Mouse (Mus musculus): ENCODE results near the gene Trabd. TPM values are rescaled to one million over a fixed set of nuclear protein-coding genes. Genes with fewer than 3 reads are reported as not detected.

Gene Trabd
- 10 to 100 TPM; 43.9 to 51.4 (median 45.4) TPM for total RNA-seq (2022)

DNA sequence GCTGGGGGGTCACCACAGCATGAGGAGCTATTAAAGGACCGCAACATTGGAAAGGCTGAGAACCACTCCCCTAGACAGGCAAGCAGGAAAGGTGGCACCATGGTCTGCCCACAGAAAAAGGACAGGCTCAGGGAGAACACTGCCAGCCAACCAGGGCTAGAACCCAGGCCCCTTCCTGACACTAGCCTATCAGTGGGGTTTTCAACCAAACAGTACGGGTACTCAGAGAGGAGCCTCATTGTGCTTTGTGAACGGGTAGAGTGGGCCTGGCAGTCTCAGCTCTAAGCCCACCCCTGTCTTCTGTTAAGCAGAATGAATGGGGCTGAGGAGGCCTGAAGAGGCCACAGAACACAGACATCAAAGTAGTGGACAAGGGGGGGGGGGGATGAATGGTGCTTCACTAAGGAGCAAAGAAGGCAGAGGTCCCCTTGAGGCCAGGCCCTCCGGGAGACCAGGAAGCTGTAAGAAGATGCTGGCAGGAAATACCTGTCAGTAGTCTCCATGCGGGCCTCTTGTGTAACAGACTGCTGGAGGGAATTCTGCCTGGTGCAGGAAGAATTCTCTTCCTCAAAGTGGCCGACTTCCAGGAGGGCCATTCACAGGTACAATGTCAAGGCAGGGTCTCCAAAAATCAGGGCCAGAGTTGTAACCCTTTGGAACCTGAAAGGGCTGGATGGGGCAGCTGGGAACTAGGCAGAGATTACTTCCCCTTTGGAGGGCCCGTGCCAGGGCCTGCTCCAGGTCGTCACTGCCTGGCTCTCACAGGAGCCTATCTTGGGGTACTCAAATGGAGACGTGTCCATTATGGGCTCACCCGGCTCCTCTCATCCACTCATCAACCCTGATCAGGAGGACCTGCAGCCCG lies at the start of gene Trabd:
Gene Trabd (plus strand): TSS at position 512 of the 865 bp plus-strand sequence.
- DNase-seq (ENCODE audit: low spot score): no peak

DNA sequence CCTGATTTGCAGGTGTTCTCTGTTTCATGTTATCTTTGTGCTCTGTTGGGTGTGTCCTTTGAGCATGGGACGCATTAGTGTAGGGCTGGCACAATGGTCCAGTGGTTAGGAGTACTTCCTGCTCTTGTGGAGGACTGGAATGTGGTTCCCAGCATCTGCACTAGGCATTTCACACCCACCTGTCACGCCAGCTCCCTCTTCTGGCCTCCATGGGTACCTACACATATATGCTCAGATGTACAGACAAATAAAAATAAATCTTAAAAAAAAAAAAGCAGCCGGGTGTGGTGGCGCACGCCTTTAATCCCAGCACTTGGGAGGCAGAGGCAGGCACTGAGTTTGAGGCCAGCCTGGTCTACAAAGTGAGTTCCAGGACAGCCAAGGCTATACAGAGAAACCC lies 30.5 kb upstream of the Trabd start:
- no peak for DNase-seq (ENCODE audit: low spot score)

GRCm38 (mm10) chr15:89046356-89046755 lies 28.6 kb upstream of the Trabd start:
- no peak for DNase-seq (ENCODE audit: low spot score)

GRCm38 (mm10) chr15:89054666-89055065 lies 20.3 kb upstream of the Trabd start:
- no peak for DNase-seq (ENCODE audit: low spot score)

- DNase-seq (ENCODE audit: low spot score): no peak
Measured at GRCm38 (mm10) chr15:89058736-89059135, 16.2 kb upstream of the Trabd start.

- no peak for DNase-seq (ENCODE audit: low spot score)
Measured at GRCm38 (mm10) chr15:89059161-89059931, 15.6 kb upstream of the Trabd start, which contains the start of gene Panx2. Gene Panx2, plus strand, starts transcription at chr15:89059734.

DNA sequence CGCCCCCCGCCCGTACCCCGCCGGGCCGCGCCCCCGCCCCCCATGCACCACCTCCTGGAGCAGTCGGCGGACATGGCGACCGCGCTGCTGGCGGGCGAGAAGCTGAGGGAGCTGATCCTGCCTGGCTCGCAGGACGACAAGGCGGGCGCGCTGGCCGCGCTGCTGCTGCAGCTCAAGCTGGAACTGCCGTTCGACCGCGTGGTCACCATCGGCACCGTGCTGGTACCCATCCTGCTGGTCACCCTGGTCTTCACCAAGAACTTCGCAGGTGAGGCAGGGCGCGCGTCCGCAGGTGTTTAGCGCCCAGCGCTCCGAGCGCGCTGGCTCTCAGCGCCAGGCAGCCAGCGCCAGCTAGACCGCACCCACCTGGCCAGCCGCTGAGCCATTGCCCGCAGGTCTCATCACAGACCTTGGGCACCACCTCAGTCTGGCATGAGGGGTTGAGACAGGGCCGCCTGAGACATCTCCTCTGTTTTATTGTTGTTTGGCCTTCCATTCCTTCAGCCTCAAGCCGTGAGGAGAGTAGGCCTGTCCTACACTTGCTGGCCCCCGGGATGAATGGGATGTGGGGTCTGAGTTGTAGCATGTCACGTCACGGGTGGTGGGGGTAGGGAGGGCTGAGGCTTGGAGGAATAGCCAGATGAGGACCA lies 14.8 kb upstream of the Trabd start:
- DNase-seq (ENCODE audit: low spot score): no peak

DNA sequence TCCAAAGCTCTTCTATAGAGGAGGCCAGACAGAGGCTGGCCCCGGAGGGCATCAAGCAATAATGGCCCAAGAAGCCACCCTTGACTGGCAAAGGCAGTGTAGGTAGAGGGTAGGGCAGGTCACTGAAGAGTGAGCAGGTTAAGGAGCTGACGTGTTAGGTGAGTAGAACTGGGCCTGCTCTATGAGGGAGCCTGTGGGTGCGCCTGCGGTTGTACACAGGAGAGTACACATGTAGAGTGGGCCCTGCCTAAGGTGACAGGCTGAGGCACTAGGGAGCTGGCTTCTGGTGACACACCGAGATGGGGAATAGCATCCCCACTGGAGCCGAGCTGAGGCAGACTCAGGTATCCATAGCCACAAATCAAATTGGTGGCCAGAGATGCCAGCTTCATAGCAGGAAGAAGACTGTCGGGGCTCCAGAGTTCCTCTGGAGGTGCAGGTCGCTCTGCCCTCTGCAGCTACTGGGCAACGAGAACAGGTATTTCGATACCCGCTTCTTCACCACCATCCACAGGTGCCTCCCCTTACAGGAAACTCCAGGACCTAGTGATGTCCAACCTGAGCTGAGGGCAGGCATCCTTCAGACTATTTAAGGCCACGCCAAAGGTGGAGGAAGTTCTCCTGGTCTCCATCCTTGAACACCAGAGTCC lies 14.0 kb upstream of the Trabd start:
- no peak for DNase-seq (ENCODE audit: low spot score)

- DNase-seq (ENCODE audit: low spot score): no peak
Measured at GRCm38 (mm10) chr15:89061761-89062517, 13.0 kb upstream of the Trabd start.

DNA sequence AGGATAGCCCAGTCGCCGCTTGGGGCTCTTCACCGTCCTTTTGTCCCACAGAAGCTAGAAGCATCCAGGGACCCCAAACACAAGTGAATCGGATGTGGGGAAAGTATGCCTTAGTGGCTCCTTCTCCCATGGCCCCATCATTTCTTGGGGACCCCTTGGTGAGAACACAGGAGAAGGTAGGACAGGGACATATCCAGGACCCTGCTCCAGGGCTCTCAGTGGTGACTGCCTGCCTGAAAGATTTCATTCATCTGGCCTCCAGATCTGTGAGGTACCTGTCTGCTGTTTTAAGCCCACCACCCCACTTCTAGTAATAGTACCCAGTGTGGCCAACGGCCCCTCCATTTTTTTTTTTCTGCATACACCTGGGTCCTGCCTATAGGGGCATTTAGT lies 12.4 kb upstream of the Trabd start:
- DNase-seq (ENCODE audit: low spot score): no peak

- DNase-seq (ENCODE audit: low spot score): no peak
Measured at GRCm38 (mm10) chr15:89063001-89063400, 11.9 kb upstream of the Trabd start.

DNA sequence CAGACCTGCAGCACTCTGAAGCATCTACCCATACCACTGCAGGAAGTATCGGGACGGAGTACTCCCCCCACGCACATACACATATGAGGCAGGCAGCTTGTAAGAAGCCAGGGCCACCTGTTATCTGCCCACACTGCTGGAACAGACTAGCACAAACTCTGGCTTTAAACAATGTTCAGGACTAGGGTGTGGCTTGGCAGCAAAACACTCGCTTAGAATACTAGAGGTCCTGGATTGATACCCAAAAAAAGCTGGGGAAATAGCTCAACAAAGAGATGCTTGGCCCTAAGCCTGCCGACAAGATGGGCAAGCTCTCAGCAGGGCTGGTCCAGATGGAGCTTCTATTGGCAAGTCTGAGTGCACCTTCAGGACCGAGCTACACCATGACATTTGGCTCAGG lies 11.4 kb upstream of the Trabd start:
- DNase-seq (ENCODE audit: low spot score): no peak

DNA sequence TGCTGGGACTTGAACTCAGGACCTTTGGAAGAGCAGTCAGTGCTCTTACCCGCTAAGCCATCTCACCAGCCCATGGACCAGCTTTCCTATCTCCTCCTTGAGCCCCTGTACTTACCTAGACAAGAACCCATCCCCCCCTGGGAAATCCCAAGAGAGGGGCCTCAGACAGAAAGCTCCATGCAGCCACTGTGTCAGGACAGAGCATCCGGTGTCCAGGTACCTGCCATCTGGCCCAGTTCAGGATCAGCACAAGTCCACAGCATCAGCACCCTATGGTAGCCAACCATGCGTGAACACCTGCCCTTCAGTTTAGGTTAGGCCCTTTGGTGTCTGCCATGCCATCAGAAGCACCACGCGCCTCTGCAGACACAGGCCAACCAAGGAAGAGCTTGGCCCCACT lies 10.0 kb upstream of the Trabd start:
- DNase-seq (ENCODE audit: low spot score): no peak

- DNase-seq (ENCODE audit: low spot score): no peak
Measured at GRCm38 (mm10) chr15:89067609-89068008, 7.3 kb upstream of the Trabd start.

- no peak for DNase-seq (ENCODE audit: low spot score)
Measured at GRCm38 (mm10) chr15:89068226-89068625, 6.7 kb upstream of the Trabd start.

GRCm38 (mm10) chr15:89069336-89069840 lies 5.5 kb upstream of the Trabd start:
- no peak for DNase-seq (ENCODE audit: low spot score)

GRCm38 (mm10) chr15:89070606-89071005 lies 4.3 kb upstream of the Trabd start:
- no peak for DNase-seq (ENCODE audit: low spot score)

DNA sequence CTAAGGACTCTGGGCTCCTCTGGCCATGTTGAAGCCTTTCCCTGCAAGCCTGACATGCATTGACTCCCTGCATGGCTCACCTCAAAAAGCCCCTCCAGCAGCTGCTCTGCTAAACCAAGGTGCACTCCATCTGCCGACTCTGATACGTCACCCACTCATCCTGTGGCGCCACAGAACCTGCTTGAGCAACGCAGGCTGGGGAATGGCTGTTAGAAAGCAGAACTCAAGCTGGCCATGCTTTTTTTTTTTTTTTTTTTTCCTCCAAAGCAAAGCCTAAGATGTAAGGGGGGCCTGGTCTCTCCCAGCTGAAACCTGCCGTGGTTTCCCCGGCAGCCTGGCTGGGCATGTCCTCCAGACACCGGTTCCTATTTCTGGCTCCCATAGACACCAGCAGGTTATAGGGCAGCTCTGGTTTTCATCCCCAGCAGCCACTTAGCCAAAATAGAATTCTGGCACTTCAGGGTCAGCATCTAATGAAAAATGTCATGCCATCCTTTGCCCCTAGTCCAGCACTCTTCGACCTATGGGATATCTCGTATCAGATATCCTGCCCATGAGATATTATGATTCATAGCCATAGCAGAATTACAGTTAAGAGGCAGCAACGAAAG lies 826 bp upstream of the Trabd start:
- peak; percentile 52 for DNase-seq (ENCODE audit: low spot score)

DNA sequence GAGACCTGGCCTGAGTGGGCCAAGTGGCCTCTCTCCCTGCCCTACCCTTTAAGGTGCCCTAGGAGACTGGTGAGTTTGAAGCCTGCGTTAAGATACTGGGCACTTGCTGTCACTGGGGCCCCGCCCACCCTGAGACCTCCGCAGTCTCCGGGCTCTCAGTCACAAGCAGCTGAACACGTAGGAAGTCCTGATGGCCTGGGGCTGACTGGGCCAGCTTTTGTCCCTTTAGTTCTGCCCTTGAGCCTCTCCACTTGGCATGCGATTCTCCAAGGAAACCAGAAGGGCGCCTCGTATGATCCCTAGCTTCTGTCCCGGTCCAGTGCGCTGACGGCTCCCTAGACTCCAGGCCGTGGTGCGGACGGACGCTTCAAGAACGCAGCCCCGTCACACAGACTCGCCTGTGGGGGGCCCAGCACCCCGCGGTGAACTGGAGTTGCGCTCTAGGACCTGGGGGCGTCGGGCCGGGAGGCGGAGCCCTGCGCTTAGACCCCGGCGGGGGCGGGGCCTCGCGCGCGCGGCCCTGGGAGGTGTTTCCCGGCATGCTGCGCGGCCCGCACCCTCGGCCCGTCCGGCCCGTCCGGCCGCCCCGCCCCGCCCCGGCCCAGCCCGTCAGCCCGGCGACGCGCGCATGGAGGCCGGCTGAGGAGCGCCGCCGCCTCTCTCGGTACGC lies 689 bp downstream of the Trabd start:
- peak; percentile 86 for DNase-seq (ENCODE audit: low spot score)

All from heart, adult 8-10 months (tissue).